Mouse (Mus musculus): ENCODE data around the gene Alpk1. TPM values are rescaled to one million over a fixed set of nuclear protein-coding genes. Genes with fewer than 3 reads are reported as not detected.

Gene Alpk1
- 0.92 and 1.2 TPM in 2 replicates for polyA plus RNA-seq (2015; fragmentation: Nextera tagmentation; extraction: Ambion mirVana)

- ATAC-seq (replicated peaks; ENCODE audit: extremely low read depth, insufficient read depth, low FRiP score) = peak; percentile 83
- 2% methylated on average over 24 of the region's 24 CpGs for WGBS
- peak within 1 kb of the TSS; percentile 49 for H3K27ac ChIP-seq (ENCODE audit: low read length)
Observed at GRCm38 (mm10) chr3:127780021-127780644, at the start of gene Alpk1. Gene Alpk1, minus strand, starts transcription at chr3:127780527.

GRCm38 (mm10) chr3:127827123-127827522 lies 46.8 kb upstream of the Alpk1 start:
- Histone ChIP-seq H3K9ac (ENCODE audit: low read length) (no peak overlapping the region), H3K4me1 (ENCODE audit: control insufficient read depth, insufficient read depth, low read length) (no peaks in the 10 kb centered on the region), H3K4me2 (ENCODE audit: low read depth, low read length) (no peak overlapping the region), H3K9me3 (replicated peaks; ENCODE audit: control insufficient read depth, low read length) (no peaks in the 10 kb centered on the region), H3K4me3 (ENCODE audit: low read length) (no peak overlapping the region), H3K36me3 (ENCODE audit: control insufficient read depth, insufficient read depth) (peaks cover 3% of the 10 kb centered on the region), H3K27ac (ENCODE audit: low read length) (no peak overlapping the region), H3K27me3 (ENCODE audit: control insufficient read depth, insufficient read depth, low read length) (no peaks in the 10 kb centered on the region)
- 32% methylated on average over 7 of the region's 7 CpGs for WGBS
- peak; percentile 23; the same call in 1 of the 2 replicates for ATAC-seq (replicated peaks; ENCODE audit: extremely low read depth, insufficient read depth, low FRiP score)

More at GRCm38 (mm10) chr3:127780021-127780644, at the start of gene Alpk1:
- Histone ChIP-seq H3K9ac (ENCODE audit: low read length) (peak within 1 kb of the TSS; percentile 68), H3K36me3 (ENCODE audit: control insufficient read depth, insufficient read depth) (no peaks in the 10 kb centered on the region), H3K4me2 (ENCODE audit: low read depth, low read length) (peak within 1 kb of the TSS; percentile 70), H3K27me3 (ENCODE audit: control insufficient read depth, insufficient read depth, low read length) (no peaks in the 10 kb centered on the region), H3K9me3 (replicated peaks; ENCODE audit: control insufficient read depth, low read length) (no peaks in the 10 kb centered on the region), H3K4me1 (ENCODE audit: control insufficient read depth, insufficient read depth, low read length) (no peaks in the 10 kb centered on the region; the same call in 1 of the 2 replicates), H3K4me3 (ENCODE audit: low read length) (peak within 1 kb of the TSS; percentile 57)

GRCm38 (mm10) chr3:127826503-127826902 lies 46.2 kb upstream of the Alpk1 start:
- WGBS = 78% methylated on average over 7 of the region's 7 CpGs
- Histone ChIP-seq H3K4me3 (ENCODE audit: low read length) (no peak overlapping the region), H3K27ac (ENCODE audit: low read length) (no peak overlapping the region), H3K4me2 (ENCODE audit: low read depth, low read length) (no peak overlapping the region), H3K9me3 (replicated peaks; ENCODE audit: control insufficient read depth, low read length) (no peaks in the 10 kb centered on the region), H3K27me3 (ENCODE audit: control insufficient read depth, insufficient read depth, low read length) (no peaks in the 10 kb centered on the region), H3K4me1 (ENCODE audit: control insufficient read depth, insufficient read depth, low read length) (no peaks in the 10 kb centered on the region), H3K9ac (ENCODE audit: low read length) (no peak overlapping the region), H3K36me3 (ENCODE audit: control insufficient read depth, insufficient read depth) (peaks cover 8% of the 10 kb centered on the region)
- no peak for ATAC-seq (replicated peaks; ENCODE audit: extremely low read depth, insufficient read depth, low FRiP score)

GRCm38 (mm10) chr3:127823886-127824863 lies 43.8 kb upstream of the Alpk1 start:
- no peak; the same call in 1 of the 2 replicates for ATAC-seq (replicated peaks; ENCODE audit: extremely low read depth, insufficient read depth, low FRiP score)
- WGBS = 84% methylated on average over 17 of the region's 17 CpGs
- no peaks in the 10 kb centered on the region for H3K27me3 ChIP-seq (ENCODE audit: control insufficient read depth, insufficient read depth, low read length)

GRCm38 (mm10) chr3:127821209-127821608 lies 40.9 kb upstream of the Alpk1 start:
- Histone ChIP-seq H3K27me3 (ENCODE audit: control insufficient read depth, insufficient read depth, low read length) (no peaks in the 10 kb centered on the region), H3K4me1 (ENCODE audit: control insufficient read depth, insufficient read depth, low read length) (no peaks in the 10 kb centered on the region), H3K4me3 (ENCODE audit: low read length) (no peak overlapping the region), H3K27ac (ENCODE audit: low read length) (no peak overlapping the region), H3K4me2 (ENCODE audit: low read depth, low read length) (no peak overlapping the region), H3K9me3 (replicated peaks; ENCODE audit: control insufficient read depth, low read length) (no peaks in the 10 kb centered on the region), H3K9ac (ENCODE audit: low read length) (no peak overlapping the region), H3K36me3 (ENCODE audit: control insufficient read depth, insufficient read depth) (peaks cover 16% of the 10 kb centered on the region)
- 75% methylated on average over 5 of the region's 5 CpGs for WGBS
- no peak for ATAC-seq (replicated peaks; ENCODE audit: extremely low read depth, insufficient read depth, low FRiP score)

More at GRCm38 (mm10) chr3:127823886-127824863, 43.8 kb upstream of the Alpk1 start:
- Histone ChIP-seq H3K27ac (ENCODE audit: low read length) (no peak overlapping the region), H3K36me3 (ENCODE audit: control insufficient read depth, insufficient read depth) (peaks cover 14% of the 10 kb centered on the region), H3K4me2 (ENCODE audit: low read depth, low read length) (no peak overlapping the region), H3K9ac (ENCODE audit: low read length) (0 out of 2 replicates have a peak overlapping the region, but pooled peaks have one; percentile 20), H3K9me3 (replicated peaks; ENCODE audit: control insufficient read depth, low read length) (no peaks in the 10 kb centered on the region), H3K4me3 (ENCODE audit: low read length) (no peak overlapping the region), H3K4me1 (ENCODE audit: control insufficient read depth, insufficient read depth, low read length) (no peaks in the 10 kb centered on the region)

- no peak overlapping the region for H3K4me3 ChIP-seq (ENCODE audit: low read length)
- no peak overlapping the region for H3K9ac ChIP-seq (ENCODE audit: low read length)
- peaks cover 16% of the 10 kb centered on the region for H3K36me3 ChIP-seq (ENCODE audit: control insufficient read depth, insufficient read depth)
- no peaks in the 10 kb centered on the region for H3K9me3 ChIP-seq (replicated peaks; ENCODE audit: control insufficient read depth, low read length)
- no peaks in the 10 kb centered on the region for H3K4me1 ChIP-seq (ENCODE audit: control insufficient read depth, insufficient read depth, low read length)
- WGBS = 83% methylated on average over 1 of the region's 1 CpGs
- H3K27me3 ChIP-seq (ENCODE audit: control insufficient read depth, insufficient read depth, low read length) = no peaks in the 10 kb centered on the region
- no peak for ATAC-seq (replicated peaks; ENCODE audit: extremely low read depth, insufficient read depth, low FRiP score)
- H3K27ac ChIP-seq (ENCODE audit: low read length) = no peak overlapping the region
- H3K4me2 ChIP-seq (ENCODE audit: low read depth, low read length) = no peak overlapping the region
Observed at GRCm38 (mm10) chr3:127820400-127820799, 40.1 kb upstream of the Alpk1 start.

- H3K4me1 ChIP-seq (ENCODE audit: control insufficient read depth, insufficient read depth, low read length) = no peaks in the 10 kb centered on the region
- WGBS = 75% methylated on average over 11 of the region's 11 CpGs
- H3K4me2 ChIP-seq (ENCODE audit: low read depth, low read length) = no peak overlapping the region
- no peak overlapping the region for H3K27ac ChIP-seq (ENCODE audit: low read length)
- H3K36me3 ChIP-seq (ENCODE audit: control insufficient read depth, insufficient read depth) = peaks cover 16% of the 10 kb centered on the region
- H3K9me3 ChIP-seq (replicated peaks; ENCODE audit: control insufficient read depth, low read length) = no peaks in the 10 kb centered on the region
- H3K9ac ChIP-seq (ENCODE audit: low read length) = no peak overlapping the region
- H3K27me3 ChIP-seq (ENCODE audit: control insufficient read depth, insufficient read depth, low read length) = no peaks in the 10 kb centered on the region
- no peak overlapping the region for H3K4me3 ChIP-seq (ENCODE audit: low read length)
- no peak for ATAC-seq (replicated peaks; ENCODE audit: extremely low read depth, insufficient read depth, low FRiP score)
Observed at GRCm38 (mm10) chr3:127818694-127819663, 38.7 kb upstream of the Alpk1 start.

GRCm38 (mm10) chr3:127817120-127817683 lies 36.9 kb upstream of the Alpk1 start:
- H3K9ac ChIP-seq (ENCODE audit: low read length) = no peak overlapping the region
- H3K4me1 ChIP-seq (ENCODE audit: control insufficient read depth, insufficient read depth, low read length) = no peaks in the 10 kb centered on the region
- H3K27me3 ChIP-seq (ENCODE audit: control insufficient read depth, insufficient read depth, low read length) = no peaks in the 10 kb centered on the region
- 71% methylated on average over 7 of the region's 7 CpGs for WGBS
- H3K4me3 ChIP-seq (ENCODE audit: low read length) = no peak overlapping the region
- no peak overlapping the region for H3K4me2 ChIP-seq (ENCODE audit: low read depth, low read length)
- H3K36me3 ChIP-seq (ENCODE audit: control insufficient read depth, insufficient read depth) = peaks cover 14% of the 10 kb centered on the region
- H3K9me3 ChIP-seq (replicated peaks; ENCODE audit: control insufficient read depth, low read length) = no peaks in the 10 kb centered on the region
- H3K27ac ChIP-seq (ENCODE audit: low read length) = no peak overlapping the region
- ATAC-seq (replicated peaks; ENCODE audit: extremely low read depth, insufficient read depth, low FRiP score) = no peak
